Comparison of ENCODE assay signal across 8 mouse cellular contexts in genomic region chr13:21918570-21919419, GRCm38 (mm10). TPM values are rescaled to one million over a fixed set of nuclear protein-coding genes. Genes with fewer than 3 reads are reported as not detected.
DNase-seq lines count a peak whose midpoint lies in the region; ATAC-seq and TF ChIP-seq lines count a peak whose summit lies in the region.

No protein-coding gene starts in this region.

- peaks cover 41% of the 10 kb centered on the region for H3K27me3 ChIP-seq in forebrain, embryonic 16.5 days (replicated peaks; ENCODE audit: control insufficient read depth, insufficient read depth, low read length)
- H3K27me3 ChIP-seq in hindbrain, embryonic 14.5 days (ENCODE audit: control insufficient read depth, insufficient read depth, low read length): peaks cover 79% of the 10 kb centered on the region
- H3K27me3 ChIP-seq in midbrain, embryonic 15.5 days (replicated peaks): peaks cover 69% of the 10 kb centered on the region
- H3K27me3 ChIP-seq in testis, adult 2 months (ENCODE audit: control insufficient read depth, insufficient read depth, low read length): no peaks in the 10 kb centered on the region

- peaks cover 12% of the 10 kb centered on the region for H3K4me1 ChIP-seq in forebrain, embryonic 16.5 days (replicated peaks; ENCODE audit: control insufficient read depth, insufficient read depth, low read length)
- peaks cover 3% of the 10 kb centered on the region; the same call in 1 of the 2 replicates for H3K4me1 ChIP-seq in hindbrain, embryonic 14.5 days (replicated peaks; ENCODE audit: control insufficient read depth, insufficient read depth, low read length)
- H3K4me1 ChIP-seq in midbrain, embryonic 15.5 days: peaks cover 11% of the 10 kb centered on the region
- peaks cover 2% of the 10 kb centered on the region for H3K4me1 ChIP-seq in testis, adult 2 months (ENCODE audit: control insufficient read depth, insufficient read depth, low read length)

- ATAC-seq in frontal cortex, adult (ENCODE audit: low TSS enrichment): no peak
- no peak; the same call in 1 of the 2 replicates for ATAC-seq in forebrain, embryonic 16.5 days
- peak; percentile 70 for ATAC-seq in hindbrain, embryonic 14.5 days (ENCODE audit: low FRiP score)
- peak; percentile 66 for ATAC-seq in midbrain, embryonic 15.5 days (replicated peaks)

- DNase-seq in frontal cortex, postnatal 36 days (ENCODE audit: low spot score in 2 of 2): peak; percentile 43 to 65
- DNase-seq in adrenal gland, postnatal 36 days: peak; percentile 40 to 67
- DNase-seq in hindbrain, embryonic 14.5 days (ENCODE audit: low spot score): peak; percentile 68
- DNase-seq in liver: peak; percentile 91

- TF ChIP-seq CTCF in testis, adult 2 months (IDR thresholded peaks at IDR 0.05; ENCODE audit: control insufficient read depth, insufficient read depth, insufficient replicate concordance, low read depth, low read length): no peak

- H3K36me3 ChIP-seq in forebrain, embryonic 16.5 days (ENCODE audit: control insufficient read depth, insufficient read depth): no peaks in the 10 kb centered on the region
- H3K36me3 ChIP-seq in hindbrain, embryonic 14.5 days (replicated peaks; ENCODE audit: control insufficient read depth, insufficient read depth): no peaks in the 10 kb centered on the region
- H3K36me3 ChIP-seq in midbrain, embryonic 15.5 days (replicated peaks): no peaks in the 10 kb centered on the region
- no peaks in the 10 kb centered on the region for H3K36me3 ChIP-seq in testis, adult 2 months (ENCODE audit: control insufficient read depth, insufficient read depth, low read length)

- H3K27ac ChIP-seq in forebrain, embryonic 16.5 days (ENCODE audit: low read length): no peak overlapping the region
- no peak overlapping the region for H3K27ac ChIP-seq in hindbrain, embryonic 14.5 days
- H3K27ac ChIP-seq in midbrain, embryonic 15.5 days: no peak overlapping the region
- H3K27ac ChIP-seq in testis, adult 2 months (ENCODE audit: control insufficient read depth, insufficient read depth, low read depth, low read length): no peak overlapping the region

- no peak overlapping the region for H3K9ac ChIP-seq in forebrain, embryonic 16.5 days (replicated peaks; ENCODE audit: low read depth, low read length)
- H3K9ac ChIP-seq in hindbrain, embryonic 14.5 days: no peak overlapping the region
- no peak overlapping the region for H3K9ac ChIP-seq in midbrain, embryonic 15.5 days

- TF ChIP-seq POLR2A in testis, adult 2 months (IDR thresholded peaks at IDR 0.05; ENCODE audit: control insufficient read depth, low read depth, low read length): no peak

- H3K9me3 ChIP-seq in forebrain, embryonic 16.5 days (ENCODE audit: control insufficient read depth, low read length): no peaks in the 10 kb centered on the region
- no peaks in the 10 kb centered on the region for H3K9me3 ChIP-seq in hindbrain, embryonic 14.5 days (ENCODE audit: control insufficient read depth, low read length)
- H3K9me3 ChIP-seq in midbrain, embryonic 15.5 days: no peaks in the 10 kb centered on the region

- peak overlapping the region; percentile 59 for H3K4me2 ChIP-seq in forebrain, embryonic 16.5 days (ENCODE audit: low read length)
- H3K4me2 ChIP-seq in hindbrain, embryonic 14.5 days (replicated peaks): peak overlapping the region; percentile 51
- H3K4me2 ChIP-seq in midbrain, embryonic 15.5 days: peak overlapping the region; percentile 51

- WGBS in forebrain, embryonic 16.5 days: under 1% methylated on average over 38 of the region's 38 CpGs
- WGBS in hindbrain, embryonic 14.5 days: under 1% methylated on average over 38 of the region's 38 CpGs
- 1% methylated on average over 38 of the region's 38 CpGs for WGBS in midbrain, embryonic 15.5 days

- H3K4me3 ChIP-seq in forebrain, embryonic 16.5 days (replicated peaks; ENCODE audit: low read length): peak overlapping the region; percentile 37
- peak overlapping the region; percentile 30 for H3K4me3 ChIP-seq in hindbrain, embryonic 14.5 days (replicated peaks; ENCODE audit: low read length)
- H3K4me3 ChIP-seq in midbrain, embryonic 15.5 days: peak overlapping the region; percentile 36
- peak overlapping the region; percentile 58 for H3K4me3 ChIP-seq in testis, adult 2 months (ENCODE audit: control insufficient read depth, low read depth, low read length)

RNA-seq across cellular contexts. Expression of gene Zfp184, which starts 26.1 kb away (rescaled TPM):
- total RNA-seq in adrenal gland, postnatal 36 days (2021): 1 to 10 TPM; 1.5 to 1.6 TPM
- 24.8 and 25.7 TPM in 2 replicates for polyA plus RNA-seq in forebrain, embryonic 16.5 days (2015; fragmentation: Nextera tagmentation; extraction: Ambion mirVana)
- 14.9 and 18.2 TPM in 2 replicates for polyA plus RNA-seq in hindbrain, embryonic 14.5 days (2014; fragmentation: Nextera tagmentation; extraction: Ambion mirVana)
- polyA plus RNA-seq in midbrain, embryonic 15.5 days (2015; fragmentation: Nextera tagmentation; extraction: Ambion mirVana): 14.0 TPM in 2 replicates
- 2.7 and 2.8 TPM in 2 replicates for polyA plus RNA-seq in testis, adult 2 months (2012; rRNA removed)

Comparison
In these comparisons a context has a peak if more than half of its experiments do, and no peak if none do; other contexts are left out.
1. ATAC-seq: peak in hindbrain, embryonic 14.5 days (single experiment) and midbrain, embryonic 15.5 days (single experiment); none in frontal cortex, adult (single experiment) and forebrain, embryonic 16.5 days (single experiment).
2. Peak in every context shown above with its lines, with median percentiles within 50 percentile points of each other: DNase-seq, H3K4me2 ChIP-seq and H3K4me3 ChIP-seq.